Mouse (Mus musculus): ENCODE data around the gene Oas1c. TPM values are rescaled to one million over a fixed set of nuclear protein-coding genes. Genes with fewer than 3 reads are reported as not detected.

Oas1c gene
- 0.41 and 0.91 TPM in 2 replicates for polyA plus RNA-seq (2012; rRNA removed)

DNA sequence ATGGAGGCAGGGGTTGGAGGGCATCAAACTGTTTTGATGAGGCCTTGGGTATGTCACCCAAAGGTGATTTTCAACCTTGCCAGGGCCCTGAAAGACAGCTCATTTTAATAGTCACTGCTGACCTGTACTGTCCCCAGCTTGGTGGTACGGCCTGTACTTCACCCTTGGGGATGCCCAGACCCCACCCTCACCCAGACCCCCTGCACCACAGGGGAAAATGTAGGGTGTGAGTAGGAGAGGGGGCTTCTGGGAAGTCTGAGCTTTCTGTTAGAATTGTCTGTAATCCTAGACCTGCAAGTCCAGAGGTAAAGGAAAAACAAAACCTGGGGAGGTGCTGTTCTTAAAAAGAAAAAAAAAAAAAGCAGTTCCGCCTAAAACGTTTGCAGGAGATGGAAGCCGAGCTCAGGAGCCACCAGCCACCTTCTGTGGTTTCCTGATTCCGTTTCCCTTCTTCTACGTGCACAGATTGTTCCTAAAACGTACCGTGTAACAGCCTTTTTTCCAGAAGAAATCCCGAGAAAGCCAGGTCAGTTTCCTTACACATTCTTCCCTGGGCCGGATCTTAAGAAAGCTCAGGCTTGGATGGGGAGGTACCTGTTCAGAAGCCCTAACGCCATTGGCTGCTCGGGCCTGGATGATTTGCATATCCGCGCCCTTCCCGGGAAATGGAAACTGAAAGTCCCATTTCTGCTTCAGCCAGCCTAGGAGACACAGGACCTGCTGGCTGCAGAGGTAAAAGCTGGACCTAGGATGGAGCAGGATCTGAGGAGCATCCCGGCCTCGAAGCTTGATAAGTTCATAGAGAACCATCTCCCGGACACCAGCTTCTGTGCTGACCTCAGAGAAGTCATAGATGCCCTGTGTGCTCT is at the start of gene Oas1c:
Gene Oas1c (minus strand): TSS at position 564 of the 869 bp plus-strand sequence.

DNA sequence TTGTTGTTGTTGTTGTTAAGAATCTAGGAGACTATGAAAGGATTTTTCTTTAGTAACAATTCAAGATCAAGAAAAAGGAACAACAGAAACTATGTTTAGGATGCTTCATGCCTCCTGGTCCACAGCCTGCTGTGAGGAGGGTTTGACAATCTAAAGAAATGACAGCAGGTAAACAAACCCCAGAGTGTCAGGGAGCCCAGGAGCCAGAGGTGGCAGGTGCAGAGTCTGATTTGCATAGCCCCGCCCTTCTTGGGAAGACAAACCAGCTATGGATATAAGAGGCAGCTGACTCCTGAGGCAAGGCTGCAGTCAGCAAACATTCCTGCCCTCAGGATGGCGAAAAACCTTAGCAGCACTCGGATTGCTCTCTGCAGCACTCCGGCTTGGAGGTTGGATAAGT is 48.8 kb upstream of the Oas1c start, which contains the start of gene Oas1h:
Gene Oas1h (plus strand): TSS at position 301 of the 400 bp plus-strand sequence.

DNA sequence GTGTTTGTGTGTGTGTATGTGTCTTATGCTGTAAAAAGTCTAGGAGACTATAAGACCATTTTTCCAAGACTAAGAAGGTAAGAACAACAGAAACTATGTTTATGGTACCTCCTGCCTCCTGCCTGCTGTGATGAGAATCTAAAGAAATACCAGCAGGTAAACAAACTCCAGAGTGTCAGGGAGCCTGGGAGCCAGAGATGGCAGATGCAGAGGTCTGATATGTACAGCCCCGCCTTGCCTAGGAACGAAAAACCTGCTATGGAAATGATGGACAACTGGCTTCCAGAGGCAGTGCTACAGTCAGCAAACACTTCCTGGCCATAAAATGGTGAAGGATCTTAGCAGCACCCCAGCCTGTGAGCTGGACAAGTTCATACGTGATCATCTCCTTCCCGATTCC is 34.8 kb upstream of the Oas1c start, which contains the start of gene Oas1f:
Gene Oas1f (plus strand): TSS at position 301 of the 400 bp plus-strand sequence.

DNA sequence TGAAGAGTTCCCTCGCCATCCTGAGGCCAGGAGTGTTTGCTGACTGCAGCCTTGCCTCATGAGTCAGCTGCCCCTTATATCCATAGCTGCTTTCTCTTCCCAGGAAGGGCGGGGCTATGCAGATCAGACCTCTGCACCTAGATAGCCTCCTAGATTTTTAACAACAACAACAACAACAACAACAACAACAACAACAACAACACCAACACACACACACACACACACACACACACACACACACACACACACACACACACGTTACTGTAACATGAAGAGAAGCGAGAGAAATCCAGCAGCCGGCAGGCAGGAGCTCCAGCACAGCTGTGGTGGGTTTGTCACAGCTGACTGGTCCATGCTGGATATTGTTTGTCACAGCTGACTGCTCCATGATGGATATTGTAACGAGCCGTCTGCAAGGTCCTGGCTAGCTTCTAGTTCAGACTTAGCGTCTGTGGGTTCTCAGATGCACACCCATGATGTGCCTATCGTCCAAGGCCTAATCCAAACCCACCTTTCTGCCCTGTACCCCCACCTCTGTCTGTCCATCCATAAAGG is 16.8 kb downstream of the Oas1c start, which contains the start of gene Oas1e:
Gene Oas1e (minus strand): TSS at position 51 of the 555 bp plus-strand sequence.

DNA sequence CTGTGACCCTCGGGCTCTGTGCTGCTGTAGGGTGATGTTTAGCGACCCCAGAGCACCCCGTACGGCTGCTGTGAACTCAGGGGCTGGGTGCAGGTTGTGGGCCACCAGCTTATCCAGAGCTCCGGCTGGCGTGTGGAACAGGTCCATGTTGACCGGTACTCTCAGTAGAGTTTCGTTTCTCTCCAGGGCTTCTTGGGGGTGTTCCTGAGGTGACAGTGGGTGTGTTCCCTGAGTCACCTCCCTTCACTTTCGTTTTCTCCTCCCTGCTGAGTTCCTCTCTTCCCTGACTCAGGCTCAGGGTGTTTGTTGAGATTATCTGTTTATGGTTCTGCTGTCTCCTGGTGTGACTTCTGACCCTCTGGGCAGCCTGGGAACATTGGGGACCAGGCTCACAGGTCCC is 34.8 kb downstream of the Oas1c start, which contains the start of gene Oas3:
Gene Oas3 (minus strand): TSS at position 184 of the 400 bp plus-strand sequence.

Other genes starting within 250 kb of the Oas1c start
- gene Tpcn1, start 223.8 kb downstream of the Oas1c start, polyA plus RNA-seq (2012; rRNA removed): 24.5 and 29.9 TPM in 2 replicates
- gene Iqcd, start 223.5 kb downstream of the Oas1c start, polyA plus RNA-seq (2012; rRNA removed): 3.3 and 3.8 TPM in 2 replicates
- 36.8 and 37.2 TPM in 2 replicates for gene Rita1, start 199.9 kb downstream of the Oas1c start, polyA plus RNA-seq (2012; rRNA removed)
- 40.7 and 41.7 TPM in 2 replicates for gene Ddx54, start 199.8 kb downstream of the Oas1c start, polyA plus RNA-seq (2012; rRNA removed)
- gene Cfap73, start 178.3 kb downstream of the Oas1c start, polyA plus RNA-seq (2012; rRNA removed): 0.29 and 0.38 TPM in 2 replicates
- gene Rasal1, start 163.7 kb downstream of the Oas1c start, polyA plus RNA-seq (2012; rRNA removed): 1.3 TPM in 2 replicates
- 83.9 and 93.6 TPM in 2 replicates for gene Dtx1, start 100.6 kb downstream of the Oas1c start, polyA plus RNA-seq (2012; rRNA removed)
- gene Oas2, start 62.7 kb downstream of the Oas1c start, polyA plus RNA-seq (2012; rRNA removed): 1.6 and 2.0 TPM in 2 replicates
- 0.42 and 0.86 TPM in 2 replicates for gene Oas3, start 34.9 kb downstream of the Oas1c start, polyA plus RNA-seq (2012; rRNA removed)
- 0.02 and 0.05 TPM in 2 replicates for gene Oas1e, start 17.0 kb downstream of the Oas1c start, polyA plus RNA-seq (2012; rRNA removed)
- 0.05 TPM in 1 of 2 replicates, not detected in the other for gene Oas1f, start 34.9 kb upstream of the Oas1c start, polyA plus RNA-seq (2012; rRNA removed)
- gene Oas1h, start 48.9 kb upstream of the Oas1c start, polyA plus RNA-seq (2012; rRNA removed): not detected in 2 replicates
- gene Oas1g, start 75.1 kb upstream of the Oas1c start, polyA plus RNA-seq (2012; rRNA removed): 1.5 and 1.9 TPM in 2 replicates
- gene Oas1a, start 95.0 kb upstream of the Oas1c start, polyA plus RNA-seq (2012; rRNA removed): 2.6 and 2.8 TPM in 2 replicates
- gene Oas1d, start 102.0 kb upstream of the Oas1c start, polyA plus RNA-seq (2012; rRNA removed): 0.05 TPM in 1 of 2 replicates, not detected in the other
- gene Rph3a, start 197.6 kb upstream of the Oas1c start, polyA plus RNA-seq (2012; rRNA removed): 21.1 and 21.6 TPM in 2 replicates